Mouse (Mus musculus) forebrain, embryonic 12.5 days (tissue): ENCODE measurements around the gene Adipoq. TPM values are rescaled to one million over a fixed set of nuclear protein-coding genes. Genes with fewer than 3 reads are reported as not detected.
A peak's percentile ranks its signal among the peaks of the same experiment; 100 is the strongest.

Experiments
- ATAC-seq: fragments of 200-750 bp; cut with Nextera tagmentation; 2 replicates; pipeline ENCODE4 v1.8.0; 2017; ENCODE audit warnings: moderate TSS enrichment; ENCODE audit not compliant: low FRiP score
- H3K27ac ChIP-seq: fragments of 300-500 bp; sonication (generic); 2 replicates; pipeline ENCODE4 v1.5.1; 2016; ENCODE audit warnings: mild to moderate bottlenecking
- H3K27me3 ChIP-seq: fragments of 300-500 bp; sonication (generic); 2 replicates; pipeline ENCODE4 v1.6.1; 2016; ENCODE audit warnings: mild to moderate bottlenecking
- H3K36me3 ChIP-seq: fragments of 300-500 bp; sonication (generic); replicated peaks from 2 replicates; pipeline ENCODE4 v1.6.1; 2016; ENCODE audit warnings: mild to moderate bottlenecking
- H3K4me1 ChIP-seq: fragments of 300-500 bp; sonication (generic); 2 replicates; pipeline ENCODE4 v1.6.1; 2016
- H3K4me2 ChIP-seq: fragments of 300-500 bp; sonication (generic); 2 replicates; pipeline ENCODE4 v1.6.1; 2016; ENCODE audit warnings: mild to moderate bottlenecking, moderate library complexity
- H3K4me3 ChIP-seq: fragments of 300-500 bp; sonication (generic); replicated peaks from 2 replicates; pipeline ENCODE4 v1.5.1; 2016; ENCODE audit warnings: mild to moderate bottlenecking
- H3K9ac ChIP-seq: fragments of 300-500 bp; sonication (generic); 2 replicates; pipeline ENCODE4 v1.6.1; 2016; ENCODE audit warnings: mild to moderate bottlenecking
- H3K9me3 ChIP-seq: fragments of 300-500 bp; sonication (generic); 2 replicates; pipeline ENCODE4 v1.6.1; 2016
- WGBS: fragments of 180-500 bp; shearing (Covaris S2); methylation state at CpG from one replicate; pipeline ENCODE4 v1.1.7; 2016; 5-methylcytosine and 5-hydroxymethylcytosine counted together
- polyA plus RNA-seq: library from polyadenylated mRNA; unstranded; fragments of >200 nt; fragmentation: Nextera tagmentation; extraction: Ambion mirVana; gene quantifications from 2 replicates; pipeline ENCODE4 v1.2.1, GENCODE M21; 2016

The Adipoq gene
- polyA plus RNA-seq, 1 experiment from 2014 or later, result not detected

GRCm38 (mm10) chr16:23107231-23107942 is 38.9 kb upstream of the Adipoq start, which contains the start of gene Eif4a2:
Gene Eif4a2 (plus strand): TSS chr16:23107444.
- Histone ChIP-seq H3K27me3 (peaks cover 4% of the 10 kb centered on the region; the same call in 1 of the 2 replicates), H3K4me2 (peak within 1 kb of the TSS; percentile 90), H3K9ac (peak within 1 kb of the TSS; percentile 98), H3K4me1 (peaks cover 35% of the 10 kb centered on the region), H3K9me3 (no peaks in the 10 kb centered on the region), H3K4me3 (peak within 1 kb of the TSS; percentile 85), H3K27ac (peak within 1 kb of the TSS; percentile 96), H3K36me3 (peaks cover 37% of the 10 kb centered on the region)
- peak; percentile 93 for ATAC-seq
- WGBS, result 0% methylated on average over 71 of the region's 71 CpGs

GRCm38 (mm10) chr16:23107946-23108759 is 38.2 kb upstream of the Adipoq start:
- peaks cover 33% of the 10 kb centered on the region for H3K4me1 ChIP-seq
- peak overlapping the region; percentile 85 for H3K4me3 ChIP-seq
- no peaks in the 10 kb centered on the region for H3K9me3 ChIP-seq
- H3K27me3 ChIP-seq, result no peaks in the 10 kb centered on the region
- H3K36me3 ChIP-seq, result peaks cover 44% of the 10 kb centered on the region
- WGBS, result under 1% methylated on average over 52 of the region's 52 CpGs
- peak overlapping the region; percentile 98 for H3K9ac ChIP-seq
- peak; percentile 90 for ATAC-seq
- H3K27ac ChIP-seq, result peak overlapping the region; percentile 96
- peak overlapping the region; percentile 90 for H3K4me2 ChIP-seq

GRCm38 (mm10) chr16:23108943-23109342 is 37.4 kb upstream of the Adipoq start:
- H3K4me1 ChIP-seq, result peaks cover 33% of the 10 kb centered on the region
- H3K4me2 ChIP-seq, result peak overlapping the region; percentile 90
- H3K27me3 ChIP-seq, result no peaks in the 10 kb centered on the region
- peak overlapping the region; percentile 98 for H3K9ac ChIP-seq
- peaks cover 48% of the 10 kb centered on the region for H3K36me3 ChIP-seq
- H3K9me3 ChIP-seq, result no peaks in the 10 kb centered on the region
- no peak overlapping the region for H3K27ac ChIP-seq
- no peak for ATAC-seq
- WGBS, result 5% methylated on average over 5 of the region's 5 CpGs
- peak overlapping the region; percentile 85 for H3K4me3 ChIP-seq

- peaks cover 54% of the 10 kb centered on the region for H3K36me3 ChIP-seq
- 73% methylated on average over 5 of the region's 5 CpGs for WGBS
- H3K9me3 ChIP-seq, result no peaks in the 10 kb centered on the region
- H3K4me3 ChIP-seq, result peak overlapping the region; percentile 85
- peaks cover 33% of the 10 kb centered on the region for H3K4me1 ChIP-seq
- peak overlapping the region; percentile 90 for H3K4me2 ChIP-seq
- H3K9ac ChIP-seq, result peak overlapping the region; percentile 98
- no peak for ATAC-seq
- no peaks in the 10 kb centered on the region for H3K27me3 ChIP-seq
- H3K27ac ChIP-seq, result no peak overlapping the region
These were observed 36.7 kb upstream of the Adipoq start for GRCm38 (mm10) chr16:23109350-23110280.

- peaks cover 31% of the 10 kb centered on the region for H3K4me1 ChIP-seq
- no peak for ATAC-seq
- H3K36me3 ChIP-seq, result peaks cover 75% of the 10 kb centered on the region
- H3K9me3 ChIP-seq, result no peaks in the 10 kb centered on the region
- H3K4me2 ChIP-seq, result no peak overlapping the region
- no peak overlapping the region for H3K27ac ChIP-seq
- WGBS, result 84% methylated on average over 12 of the region's 12 CpGs
- H3K9ac ChIP-seq, result no peak overlapping the region
- H3K27me3 ChIP-seq, result no peaks in the 10 kb centered on the region
- no peak overlapping the region for H3K4me3 ChIP-seq
These were observed 34.0 kb upstream of the Adipoq start for GRCm38 (mm10) chr16:23112348-23112747.

GRCm38 (mm10) chr16:23112861-23113435 is 33.4 kb upstream of the Adipoq start:
- H3K9me3 ChIP-seq, result no peaks in the 10 kb centered on the region
- ATAC-seq, result no peak
- no peak overlapping the region for H3K4me2 ChIP-seq
- H3K4me1 ChIP-seq, result peaks cover 31% of the 10 kb centered on the region
- H3K27me3 ChIP-seq, result no peaks in the 10 kb centered on the region
- H3K36me3 ChIP-seq, result peaks cover 76% of the 10 kb centered on the region
- H3K9ac ChIP-seq, result no peak overlapping the region
- no peak overlapping the region for H3K4me3 ChIP-seq
- H3K27ac ChIP-seq, result no peak overlapping the region
- 58% methylated on average over 9 of the region's 9 CpGs for WGBS

GRCm38 (mm10) chr16:23113903-23114302 is 32.4 kb upstream of the Adipoq start:
- H3K4me2 ChIP-seq, result no peak overlapping the region
- no peak overlapping the region for H3K4me3 ChIP-seq
- H3K27me3 ChIP-seq, result no peaks in the 10 kb centered on the region
- no peak for ATAC-seq
- H3K4me1 ChIP-seq, result peaks cover 29% of the 10 kb centered on the region
- no peak overlapping the region for H3K9ac ChIP-seq
- H3K27ac ChIP-seq, result no peak overlapping the region
- H3K9me3 ChIP-seq, result no peaks in the 10 kb centered on the region
- H3K36me3 ChIP-seq, result peaks cover 76% of the 10 kb centered on the region

GRCm38 (mm10) chr16:23114339-23115171 is 31.8 kb upstream of the Adipoq start:
- no peak overlapping the region for H3K4me3 ChIP-seq
- no peak overlapping the region for H3K27ac ChIP-seq
- no peaks in the 10 kb centered on the region for H3K27me3 ChIP-seq
- H3K36me3 ChIP-seq, result peaks cover 76% of the 10 kb centered on the region
- no peak for ATAC-seq
- no peaks in the 10 kb centered on the region for H3K9me3 ChIP-seq
- 68% methylated on average over 5 of the region's 5 CpGs for WGBS
- H3K4me2 ChIP-seq, result no peak overlapping the region
- peaks cover 22% of the 10 kb centered on the region for H3K4me1 ChIP-seq
- no peak overlapping the region for H3K9ac ChIP-seq

- no peaks in the 10 kb centered on the region for H3K27me3 ChIP-seq
- no peak overlapping the region for H3K4me3 ChIP-seq
- H3K27ac ChIP-seq, result no peak overlapping the region
- H3K9ac ChIP-seq, result no peak overlapping the region
- H3K36me3 ChIP-seq, result peaks cover 74% of the 10 kb centered on the region
- 88% methylated on average over 3 of the region's 3 CpGs for WGBS
- H3K4me1 ChIP-seq, result peaks cover 13% of the 10 kb centered on the region
- H3K9me3 ChIP-seq, result no peaks in the 10 kb centered on the region
- no peak for ATAC-seq
- H3K4me2 ChIP-seq, result no peak overlapping the region
These were observed 30.9 kb upstream of the Adipoq start for GRCm38 (mm10) chr16:23115486-23115885.

- H3K4me2 ChIP-seq, result no peak overlapping the region
- H3K9ac ChIP-seq, result no peak overlapping the region
- H3K27ac ChIP-seq, result no peak overlapping the region
- no peaks in the 10 kb centered on the region for H3K9me3 ChIP-seq
- 71% methylated on average over 4 of the region's 4 CpGs for WGBS
- no peak for ATAC-seq
- H3K4me3 ChIP-seq, result no peak overlapping the region
- peaks cover 73% of the 10 kb centered on the region for H3K36me3 ChIP-seq
- no peaks in the 10 kb centered on the region for H3K27me3 ChIP-seq
- H3K4me1 ChIP-seq, result 0 out of 2 replicates have a peak, but pooled peaks cover 3% of the 10 kb centered on the region
These were observed 29.2 kb upstream of the Adipoq start for GRCm38 (mm10) chr16:23117173-23117572.

GRCm38 (mm10) chr16:23122446-23122845 is 23.9 kb upstream of the Adipoq start:
- WGBS, result 97% methylated on average over 3 of the region's 3 CpGs
- Histone ChIP-seq H3K9ac (no peak overlapping the region), H3K27ac (no peak overlapping the region), H3K27me3 (no peaks in the 10 kb centered on the region), H3K9me3 (no peaks in the 10 kb centered on the region), H3K4me2 (no peak overlapping the region), H3K4me1 (peaks cover 7% of the 10 kb centered on the region), H3K4me3 (no peak overlapping the region), H3K36me3 (peaks cover 56% of the 10 kb centered on the region)
- ATAC-seq, result no peak
